Mouse (Mus musculus): ENCODE measurements at regions not wholly inside any gene's neighbourhood (a gene's known extent, or its start where the extent isn't known, plus 50 kb on each side); places are given as distances from the start of the nearest gene placed in this dataset.
"Not testable (repeated sequence)": the region's sequence is repeated elsewhere in the genome, so short reads cannot be mapped to it uniquely, and the experiment has no call there.

DNA sequence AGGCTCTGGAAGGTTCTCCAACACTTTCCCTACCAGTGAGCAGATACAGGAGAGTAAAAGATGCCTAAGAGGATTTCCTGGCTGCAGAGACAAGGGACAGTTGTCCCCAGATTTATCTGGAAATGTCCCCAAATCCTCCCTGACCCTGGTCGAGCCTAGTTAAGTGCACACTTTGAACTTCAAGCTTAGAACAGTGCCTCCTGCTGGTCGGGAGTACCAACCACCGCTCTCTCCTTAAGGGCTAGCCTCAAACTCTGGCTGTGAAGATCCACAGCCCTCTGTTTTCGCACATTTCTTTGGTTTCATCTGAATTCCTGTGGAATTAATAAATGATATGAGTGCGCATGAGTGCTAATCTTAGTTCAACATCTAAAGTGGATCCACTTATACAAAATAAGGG, 146.1 kb upstream of the Sfswap start:
- no peak for DNase-seq

- peak; percentile 88 for DNase-seq
Measured at GRCm38 (mm10) chr5:129361527-129361926, 139.5 kb upstream of the Sfswap start.

GRCm38 (mm10) chr5:129363189-129363588, 137.8 kb upstream of the Sfswap start:
- no peak for DNase-seq

DNA sequence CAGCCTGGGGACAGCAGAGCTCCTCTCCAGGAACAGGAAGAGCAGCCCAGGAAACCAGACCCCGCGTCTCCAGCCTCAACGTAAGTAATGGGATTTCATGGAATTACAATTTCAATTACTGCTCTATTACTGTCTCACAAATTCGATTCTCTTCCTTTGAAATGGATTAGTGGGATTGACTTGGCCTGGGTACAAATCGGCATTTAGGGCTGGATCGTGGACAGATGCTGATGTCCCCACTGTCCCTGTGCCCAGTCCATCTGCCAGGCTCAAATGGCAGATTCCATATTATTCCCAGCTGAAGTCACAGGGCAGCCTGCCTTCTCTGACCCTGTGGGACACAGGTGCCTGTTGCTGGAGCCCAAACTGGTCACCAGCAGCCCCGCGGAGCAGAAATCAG, 136.0 kb upstream of the Sfswap start:
- DNase-seq = no peak

GRCm38 (mm10) chr5:129367266-129367665, 133.8 kb upstream of the Sfswap start:
- DNase-seq = no peak

DNA sequence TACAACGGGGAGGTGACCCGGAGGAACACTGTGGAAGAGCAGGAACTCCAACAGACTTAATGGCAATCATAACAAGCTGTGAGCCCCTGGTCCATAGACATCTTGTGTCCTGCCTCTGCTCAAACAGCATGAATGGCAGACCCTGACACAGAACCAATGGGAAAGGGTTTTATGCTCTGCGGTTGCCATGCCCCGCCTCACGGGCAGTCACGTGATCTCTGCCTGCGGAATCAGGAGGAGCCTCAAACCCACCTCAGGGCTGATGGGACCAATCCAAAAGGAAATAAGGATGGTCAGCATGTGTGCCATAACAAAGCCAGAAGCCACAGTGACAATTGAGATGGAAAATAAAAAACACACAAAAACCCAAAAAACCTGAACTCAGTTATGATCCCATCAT, 120.2 kb upstream of the Sfswap start:
- DNase-seq = no peak

DNA sequence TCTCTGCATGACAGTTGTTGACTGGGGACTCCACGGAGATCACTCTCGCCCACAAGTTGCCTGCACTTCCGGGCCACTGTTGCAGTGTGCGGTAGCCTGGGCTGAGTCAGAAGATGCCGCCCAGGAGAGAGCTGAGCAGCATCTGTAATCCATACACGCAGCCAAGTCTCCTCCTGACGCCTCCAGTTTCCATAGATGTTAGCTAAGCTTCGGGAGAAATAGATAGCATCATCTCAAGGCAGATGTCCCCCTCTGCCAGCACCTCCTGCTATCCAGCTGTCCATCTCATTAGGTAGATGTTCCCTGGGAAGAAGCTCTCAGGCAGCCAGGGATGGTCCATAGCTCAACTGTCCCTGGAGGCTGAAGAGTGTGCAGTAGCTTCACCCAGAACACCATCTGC, 116.0 kb upstream of the Sfswap start:
- DNase-seq = no peak

DNA sequence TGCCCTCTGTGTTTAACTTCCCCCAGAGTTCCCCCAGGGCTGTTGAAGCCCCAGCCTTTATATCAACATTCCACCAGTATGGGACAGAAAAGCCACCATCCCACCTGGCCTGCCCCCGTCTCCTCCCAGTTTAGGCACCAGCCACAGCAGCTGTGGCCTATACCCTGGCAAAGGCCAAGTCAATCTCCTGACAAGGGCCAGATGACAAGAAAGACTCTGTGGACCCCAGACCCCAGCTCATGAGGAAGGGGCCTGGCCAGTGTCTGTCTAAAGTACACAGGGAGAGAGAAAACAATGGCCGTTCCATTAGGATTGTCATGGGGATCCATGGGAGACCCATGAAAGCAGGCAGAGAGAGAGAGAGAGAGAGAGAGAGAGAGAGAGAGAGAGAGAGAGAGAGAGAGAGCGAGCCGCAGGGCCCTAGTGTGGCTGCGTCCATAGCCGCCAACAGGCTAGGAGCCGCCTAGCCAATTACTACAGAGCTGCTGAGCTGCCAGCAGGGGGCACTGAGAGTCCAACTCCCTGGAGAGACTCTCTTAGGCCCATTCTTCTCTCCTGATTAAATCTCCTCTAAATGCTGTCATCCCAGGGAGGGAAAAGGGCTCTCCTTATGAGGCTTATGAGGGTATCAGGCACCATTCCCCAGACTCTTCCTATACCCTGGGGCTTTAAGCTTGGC, 114.9 kb upstream of the Sfswap start:
- not testable (repeated sequence) for DNase-seq

- DNase-seq = not testable (repeated sequence)
Measured at GRCm38 (mm10) chr5:129386671-129387070, 114.3 kb upstream of the Sfswap start.

GRCm38 (mm10) chr5:129387301-129387700, 113.7 kb upstream of the Sfswap start:
- no peak for DNase-seq

DNA sequence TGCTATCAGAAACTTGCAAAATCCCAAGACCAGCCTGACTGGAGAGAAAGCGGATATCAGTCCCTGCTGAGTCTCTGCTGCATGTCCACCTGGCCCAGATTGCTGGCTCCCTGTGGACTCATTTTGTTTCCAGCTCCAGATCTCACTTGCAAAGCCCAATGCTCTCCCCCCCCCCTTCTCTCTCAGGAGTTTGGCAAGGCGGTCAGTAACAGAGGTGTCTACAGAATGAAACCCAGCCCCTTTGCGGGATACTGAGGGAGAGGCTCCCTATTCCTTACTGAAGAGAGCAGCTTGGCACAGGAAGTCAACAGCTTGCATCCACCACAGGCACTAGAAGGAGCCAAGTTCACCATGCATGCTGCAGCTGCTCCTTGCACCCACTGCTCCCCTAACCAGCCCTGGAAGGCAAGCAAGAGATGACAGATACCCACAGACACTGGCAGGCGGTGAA, 110.1 kb upstream of the Sfswap start:
- peak; percentile 83 for DNase-seq

GRCm38 (mm10) chr5:129393150-129393549, 107.9 kb upstream of the Sfswap start:
- DNase-seq = no peak

DNA sequence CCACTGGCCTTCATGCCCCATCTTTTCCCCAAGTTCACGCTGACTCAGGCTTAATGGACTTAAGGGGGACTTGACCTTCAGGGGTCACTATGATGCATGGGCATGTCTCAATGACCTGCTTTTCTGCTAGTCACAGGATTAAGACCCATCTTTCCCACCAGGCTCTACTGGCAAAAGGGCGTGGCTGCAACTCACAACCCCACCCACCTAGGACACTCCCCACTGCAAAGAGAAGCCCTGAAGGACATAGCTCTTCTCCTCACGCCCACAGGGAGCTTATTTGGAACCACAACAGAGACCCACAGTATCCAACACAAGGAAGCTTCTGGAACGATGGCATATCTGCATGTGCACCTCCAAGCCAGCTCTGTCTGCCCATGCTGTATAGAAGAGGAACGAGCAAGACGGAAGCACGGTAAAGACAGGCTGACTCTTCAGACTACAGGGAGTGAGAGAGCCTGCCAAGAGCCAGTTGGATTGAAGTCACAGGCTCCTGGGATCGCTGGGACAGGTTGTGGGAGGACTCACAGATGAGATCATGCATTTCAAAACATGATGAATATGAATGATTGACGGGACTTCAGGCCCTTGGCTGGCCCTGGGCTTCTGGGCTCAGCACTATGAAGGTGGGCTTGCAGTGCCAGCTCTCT, 107.3 kb upstream of the Sfswap start:
- DNase-seq = peak; percentile 71

DNA sequence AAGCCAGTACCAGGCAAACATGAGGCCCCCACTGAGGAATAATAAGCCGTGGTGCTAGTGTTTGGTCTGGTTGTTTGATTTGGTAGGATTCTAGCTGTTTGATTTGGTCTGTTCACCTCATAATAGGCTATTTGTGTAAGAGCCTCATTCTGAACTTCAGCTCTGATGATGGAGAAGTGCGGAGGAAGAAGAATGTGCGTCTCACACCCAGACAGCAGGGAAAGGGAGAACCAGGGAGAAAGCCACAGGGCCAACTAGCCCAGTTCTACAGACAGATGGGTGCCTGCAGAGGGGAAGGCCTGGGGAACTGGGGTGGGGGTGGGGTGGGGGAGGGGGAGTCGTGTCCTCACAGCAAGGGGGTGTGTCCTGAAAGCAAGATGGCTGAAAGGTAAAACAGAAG, 106.6 kb upstream of the Sfswap start:
- DNase-seq = no peak

- DNase-seq = no peak
Measured at GRCm38 (mm10) chr5:129397311-129397710, 103.7 kb upstream of the Sfswap start.

GRCm38 (mm10) chr5:129406259-129406658, 94.8 kb upstream of the Sfswap start:
- DNase-seq = no peak

- peak; percentile 65 for DNase-seq
Measured at GRCm38 (mm10) chr5:129409440-129410004, 91.5 kb upstream of the Sfswap start.

DNA sequence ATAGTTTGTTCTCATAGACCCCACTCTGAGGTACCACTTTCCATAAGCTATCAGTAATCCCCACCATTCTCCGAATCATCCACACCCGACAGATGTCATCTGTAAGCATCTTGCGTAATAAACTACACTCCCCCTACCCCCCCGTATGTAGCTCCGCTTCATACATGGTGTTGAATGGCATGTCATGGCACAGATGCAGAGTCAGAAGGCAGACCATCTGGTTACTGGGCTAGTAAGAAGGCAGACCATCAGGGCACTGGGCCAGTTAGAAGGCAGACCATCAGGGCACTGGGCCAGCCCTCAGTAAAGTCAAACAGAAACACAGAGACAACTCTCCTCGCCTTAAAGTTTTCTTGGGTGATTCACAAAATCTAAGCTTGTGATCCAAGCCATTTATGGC, 88.9 kb upstream of the Sfswap start:
- DNase-seq = no peak

DNA sequence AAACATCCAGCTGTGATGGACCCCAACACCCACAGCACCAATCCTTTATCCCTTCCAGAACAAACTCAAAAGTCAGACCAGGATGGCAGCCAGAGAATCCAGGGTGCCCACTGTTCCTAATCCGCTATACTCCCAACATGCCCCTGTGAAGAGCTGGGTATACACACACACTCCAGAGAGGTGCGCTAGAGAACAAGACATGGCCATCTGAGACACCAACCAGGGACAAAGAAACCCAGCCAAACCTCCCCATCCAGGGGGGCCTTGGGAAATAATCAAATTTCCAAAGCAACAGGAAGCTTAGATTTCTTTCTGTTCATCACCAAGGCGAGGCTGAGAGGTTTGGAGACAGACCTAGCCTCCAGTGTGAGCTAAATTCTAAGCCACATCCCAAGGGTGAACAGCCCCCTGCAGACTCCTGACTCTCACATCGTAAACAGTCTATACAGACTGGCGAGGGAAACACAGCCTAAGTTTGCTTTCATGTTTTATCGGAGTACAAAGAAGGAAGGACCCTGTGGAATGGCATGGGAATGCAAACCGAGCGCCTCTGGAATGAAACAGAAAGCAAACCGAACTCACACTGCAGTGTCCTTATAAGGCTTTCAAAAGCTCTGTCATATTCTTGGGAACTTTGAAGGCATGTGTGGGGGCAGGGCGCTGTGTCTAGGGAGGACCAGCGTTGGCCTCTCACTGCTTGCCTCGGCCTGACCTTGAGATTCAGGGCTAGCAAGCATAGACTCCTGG, 85.9 kb upstream of the Sfswap start:
- no peak for DNase-seq

- peak; percentile 55 for DNase-seq
Measured at GRCm38 (mm10) chr5:129416425-129416824, 84.6 kb upstream of the Sfswap start.

- DNase-seq = no peak
Measured at GRCm38 (mm10) chr5:129417516-129417915, 83.5 kb upstream of the Sfswap start.

- DNase-seq = no peak
Measured at GRCm38 (mm10) chr5:129420981-129421380, 80.0 kb upstream of the Sfswap start.

GRCm38 (mm10) chr5:129429897-129430296, 71.1 kb upstream of the Sfswap start:
- DNase-seq = no peak

DNA sequence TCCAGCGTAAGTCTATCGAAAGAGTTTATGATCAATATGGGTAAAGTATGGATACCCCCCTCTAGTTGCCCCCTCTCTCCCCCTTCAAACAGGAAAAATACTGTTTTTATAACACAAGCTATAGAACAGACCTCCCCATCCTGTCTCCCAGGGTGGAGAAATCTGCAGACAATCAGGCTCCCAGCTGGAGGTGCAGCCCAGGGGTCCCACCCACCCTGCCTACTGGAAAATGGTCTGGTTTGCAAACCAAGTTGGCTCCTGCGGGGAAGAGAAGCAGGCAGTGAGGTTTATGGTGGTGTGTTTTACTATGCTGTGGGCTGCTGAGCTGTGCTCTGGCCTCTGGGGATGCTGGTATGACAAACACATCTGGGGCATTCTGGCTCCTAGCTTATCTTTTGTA, 70.7 kb upstream of the Sfswap start:
- DNase-seq = no peak

Measured in cerebellum, adult 8-10 months (tissue).